Mouse (Mus musculus): Measurements from ENCODE around the gene Castor2.

The Castor2 gene

DNA sequence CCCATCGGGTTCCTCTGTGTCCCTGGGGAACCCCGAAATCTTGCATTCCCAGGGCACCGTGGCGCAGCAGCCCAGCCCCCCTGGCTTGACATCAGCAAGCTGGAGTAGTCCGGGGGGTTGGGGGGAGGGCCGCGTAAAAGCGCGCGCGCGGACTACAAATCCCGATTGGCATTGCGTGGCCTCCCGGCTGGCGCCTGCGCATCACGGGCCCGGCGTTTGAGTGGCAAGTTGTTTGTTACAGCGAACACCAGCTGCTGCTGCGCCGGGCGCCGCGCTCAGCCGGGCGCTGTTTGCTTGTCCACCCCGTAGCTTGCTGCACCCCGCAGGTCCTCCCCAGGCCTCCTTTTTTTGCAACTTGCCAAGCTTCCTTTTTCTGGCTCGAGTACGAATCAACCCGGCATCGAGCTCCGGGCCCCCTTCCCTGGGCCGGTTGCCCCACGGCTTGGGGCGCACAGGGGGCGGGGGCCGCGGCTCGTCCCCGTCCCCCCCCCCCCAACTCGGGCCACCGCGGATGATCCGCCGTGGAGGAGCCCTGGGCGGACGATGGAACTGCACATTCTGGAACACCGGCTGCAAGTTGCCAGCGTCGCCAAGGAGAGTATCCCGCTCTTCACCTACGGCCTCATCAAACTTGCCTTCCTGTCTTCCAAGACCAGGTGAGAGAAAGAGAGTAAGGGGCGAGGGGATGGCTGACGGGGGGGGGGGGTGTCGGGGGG, at the start of gene Castor2:
Gene Castor2, plus strand, starts transcription at position 216 of the 716 bp plus-strand sequence.
- peak; percentile 93 for DNase-seq (ENCODE audit: low spot score)

DNA sequence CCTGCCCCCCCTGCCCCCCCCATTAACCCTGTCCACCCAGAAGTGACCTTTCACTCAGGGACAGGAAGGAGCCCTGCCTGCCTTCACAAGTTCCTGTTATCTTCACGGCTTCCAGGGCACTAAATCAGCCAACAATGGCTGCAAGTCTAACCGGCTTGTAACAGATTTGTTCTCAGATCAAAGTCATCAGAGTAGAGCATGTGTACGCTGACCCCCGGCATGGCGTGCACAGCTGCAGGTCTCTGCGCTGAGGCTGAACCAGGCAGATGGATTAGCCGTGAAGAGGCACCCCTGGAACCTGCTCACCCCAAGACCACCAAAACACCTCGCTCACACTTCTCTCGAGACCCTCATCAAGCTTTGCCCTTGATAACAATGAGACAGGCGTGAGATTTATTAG, 48.8 kb upstream of the Castor2 start:
- DNase-seq (ENCODE audit: low spot score), result peak; percentile 24

DNA sequence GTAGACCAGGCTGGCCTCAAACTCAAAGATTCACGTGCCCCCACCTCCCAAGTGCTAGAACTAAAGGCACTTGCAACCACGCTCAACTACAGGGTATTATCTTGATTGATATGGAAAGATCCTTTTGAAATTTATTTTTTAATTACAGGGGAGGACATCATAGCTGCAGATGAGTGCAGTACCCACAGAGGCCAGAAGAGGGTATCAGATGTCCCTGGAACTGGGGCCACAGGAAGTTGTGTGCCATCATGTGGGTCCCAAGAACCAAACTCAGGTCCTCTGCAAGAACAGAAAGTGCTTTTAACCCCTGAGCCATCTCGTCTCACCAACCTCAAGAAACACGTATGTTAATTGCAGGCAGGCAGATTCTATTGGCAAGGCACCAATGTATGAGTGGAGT, 46.9 kb upstream of the Castor2 start:
- DNase-seq (ENCODE audit: low spot score), result no peak

DNA sequence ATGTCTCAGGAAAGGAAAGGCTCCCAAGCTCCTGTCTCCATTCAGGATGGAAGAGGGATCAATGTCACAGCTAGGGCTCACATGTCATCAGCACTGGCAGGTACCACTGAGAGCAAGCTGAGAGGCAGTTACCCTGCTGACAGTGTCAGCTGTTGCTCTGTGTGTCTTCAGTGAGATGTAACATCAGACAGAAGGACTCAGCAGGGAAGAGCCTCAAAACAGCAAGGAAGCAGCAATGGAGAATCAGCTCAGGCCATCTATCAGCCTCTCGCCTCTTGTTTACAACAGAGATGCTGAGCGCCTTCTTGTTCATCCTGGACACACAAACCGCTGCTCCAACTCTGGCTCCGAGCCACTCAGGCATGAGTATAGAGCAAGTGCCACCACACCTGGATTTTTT, 45.0 kb upstream of the Castor2 start:
- no peak for DNase-seq (ENCODE audit: low spot score)

DNA sequence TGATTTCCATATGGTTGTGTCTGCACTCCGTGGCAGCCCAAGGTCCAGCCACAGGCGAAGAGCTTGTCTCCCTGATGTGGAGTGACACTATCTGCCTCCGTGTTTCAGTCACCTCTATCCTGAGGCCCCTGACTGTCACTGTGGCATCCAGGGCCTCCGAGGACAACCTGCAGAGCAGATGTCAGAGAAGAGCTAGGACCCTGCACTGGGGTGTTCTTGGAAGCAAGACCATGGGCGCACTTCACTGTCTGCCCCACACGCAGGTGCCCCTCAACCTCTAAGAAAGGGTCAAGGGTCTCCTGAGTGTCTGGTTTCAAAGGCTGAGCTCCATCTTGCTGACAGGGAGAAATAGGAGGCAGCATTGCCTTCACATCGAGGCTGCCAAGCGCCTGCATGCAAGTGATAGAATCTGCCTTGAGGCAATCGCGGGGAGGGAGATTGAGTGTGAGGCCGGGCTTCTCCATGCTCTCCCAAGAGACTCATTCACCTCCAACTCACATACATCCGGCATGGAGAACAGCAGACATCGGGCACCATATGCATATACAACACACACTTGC, 40.6 kb upstream of the Castor2 start:
- no peak for DNase-seq (ENCODE audit: low spot score)

DNA sequence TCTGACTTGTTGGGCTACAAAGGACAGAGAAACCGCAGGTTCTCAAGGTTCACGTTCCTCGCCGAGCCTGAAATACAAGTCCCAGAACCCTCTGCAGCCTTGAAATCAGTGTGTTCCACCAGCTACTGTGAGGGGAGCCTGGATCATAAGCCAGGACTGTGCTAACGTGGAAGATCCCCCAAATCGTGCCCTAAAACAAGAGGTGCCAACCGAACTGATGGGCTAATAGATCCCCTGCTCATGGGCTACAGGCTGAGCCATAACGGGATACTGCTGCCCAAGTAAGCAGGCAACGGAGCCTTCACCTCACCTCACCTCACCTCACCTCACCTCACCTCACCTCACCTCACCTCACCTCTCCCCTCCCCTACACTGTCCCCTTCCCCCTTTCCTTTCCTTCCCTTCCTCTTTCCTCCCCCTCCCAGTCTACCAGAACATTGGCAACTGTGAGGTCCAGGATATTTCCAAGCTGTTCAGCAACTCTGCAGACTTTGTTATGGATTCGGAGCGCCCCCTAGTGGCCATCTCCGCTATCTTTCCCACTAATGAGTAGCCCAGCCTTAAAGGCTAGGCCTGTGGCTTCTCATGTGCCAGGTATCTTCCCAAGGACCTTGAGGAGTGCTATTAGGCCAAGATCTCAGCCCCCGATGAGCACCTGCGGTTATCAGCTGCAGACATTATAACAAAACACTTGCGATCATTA, 36.0 kb upstream of the Castor2 start:
- DNase-seq (ENCODE audit: low spot score), result peak; percentile 93

DNA sequence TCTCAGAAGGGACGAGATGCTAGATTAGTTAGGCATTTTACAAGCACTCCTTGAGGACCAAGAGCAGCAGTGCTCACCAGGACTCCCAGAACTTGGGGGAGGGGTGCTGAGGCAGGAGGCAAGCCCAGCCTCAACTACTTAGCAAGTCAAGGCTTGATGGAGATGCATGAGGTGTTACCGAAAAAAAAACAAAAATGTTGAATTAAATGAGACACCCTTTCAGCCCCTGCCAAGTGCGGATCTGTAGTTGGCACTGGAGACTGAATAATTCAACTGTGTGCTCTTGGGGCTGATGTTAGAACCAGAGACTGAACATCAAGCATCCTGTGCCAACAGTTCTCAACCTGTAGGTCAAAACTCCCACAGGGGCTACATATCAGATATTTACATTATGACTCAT, 33.2 kb upstream of the Castor2 start:
- DNase-seq (ENCODE audit: low spot score), result no peak

DNA sequence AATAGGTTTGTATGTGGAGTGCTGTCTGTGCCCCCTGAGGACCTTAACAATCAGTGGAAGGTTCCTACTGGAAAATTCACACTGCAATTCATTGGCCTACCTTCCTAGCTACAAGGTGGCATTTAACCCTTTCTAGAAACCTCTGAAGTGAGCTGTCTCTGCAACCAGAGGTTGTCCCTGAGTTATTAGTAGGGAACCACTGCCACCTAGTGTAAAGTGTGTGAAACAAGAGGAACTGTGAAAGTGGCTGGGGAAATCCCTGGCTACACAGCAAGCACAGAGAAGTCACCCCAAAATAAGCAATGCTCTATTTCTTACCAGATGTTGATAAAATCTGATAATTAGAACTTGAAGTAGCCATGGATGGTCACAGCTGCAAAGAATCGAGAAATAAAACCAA, 31.6 kb upstream of the Castor2 start:
- DNase-seq (ENCODE audit: low spot score), result no peak

DNA sequence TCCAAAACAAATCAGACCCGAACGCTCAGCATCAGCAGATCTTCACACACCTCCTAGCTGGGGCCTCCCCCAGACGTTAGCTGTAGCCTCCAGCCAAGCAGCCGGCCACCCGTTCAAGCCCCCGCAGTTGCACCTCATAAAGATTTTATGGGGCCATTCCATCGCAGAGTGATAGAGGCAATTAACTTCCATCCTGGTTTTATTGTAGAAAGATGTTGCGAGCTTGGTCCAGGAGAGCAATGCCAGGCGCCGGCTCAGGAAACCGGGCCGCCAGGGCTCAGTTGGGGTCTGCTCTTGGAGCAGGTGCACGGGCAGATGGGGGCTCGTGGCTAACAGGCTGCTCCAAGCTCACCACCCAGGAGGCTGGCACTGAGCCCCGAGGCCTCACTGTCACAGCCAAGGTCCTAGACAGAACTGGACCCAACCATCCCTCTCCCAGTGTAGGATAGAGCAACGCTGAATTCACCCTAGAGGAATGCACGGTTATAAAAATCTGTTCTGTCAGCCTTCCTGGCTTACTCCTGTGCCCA, 25.9 kb upstream of the Castor2 start:
- peak; percentile 21 for DNase-seq (ENCODE audit: low spot score)

DNA sequence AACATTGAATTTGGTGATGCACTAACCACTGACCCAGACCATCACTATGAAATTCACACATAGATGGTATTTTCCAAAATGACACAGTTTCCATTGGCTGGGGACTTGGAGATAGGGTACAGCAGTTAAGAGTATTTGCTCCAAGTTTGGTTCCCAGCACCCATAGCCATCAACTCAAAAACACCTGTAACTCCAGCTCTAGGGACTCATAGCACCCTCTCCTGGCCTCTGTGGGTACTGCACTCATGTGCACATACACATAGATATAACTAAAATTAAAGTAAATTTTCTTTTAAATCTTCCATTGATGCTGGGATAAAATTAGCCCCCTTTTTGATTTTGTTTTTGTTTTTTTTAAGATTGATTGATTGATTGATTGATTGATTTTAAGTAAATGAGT, 25.1 kb upstream of the Castor2 start:
- no peak for DNase-seq (ENCODE audit: low spot score)

DNA sequence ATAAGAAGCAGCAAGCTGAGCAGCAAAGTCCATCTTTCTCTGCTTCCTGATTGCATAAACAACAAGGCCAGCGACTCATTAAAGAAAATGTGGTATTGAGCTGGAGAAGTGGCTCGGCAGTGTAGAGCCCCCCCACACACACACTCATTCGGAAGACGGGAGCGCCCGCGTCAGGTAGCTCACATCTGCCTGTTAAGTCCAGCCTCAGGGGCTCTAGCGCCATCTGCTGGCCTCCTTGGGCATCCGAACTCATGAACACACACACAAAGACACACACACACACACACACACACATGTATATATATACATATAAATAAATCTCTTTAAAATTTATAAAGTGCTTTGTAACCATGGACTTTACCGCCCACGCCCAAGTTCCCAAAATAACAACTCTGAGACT, 23.3 kb upstream of the Castor2 start:
- no peak for DNase-seq (ENCODE audit: low spot score)

DNA sequence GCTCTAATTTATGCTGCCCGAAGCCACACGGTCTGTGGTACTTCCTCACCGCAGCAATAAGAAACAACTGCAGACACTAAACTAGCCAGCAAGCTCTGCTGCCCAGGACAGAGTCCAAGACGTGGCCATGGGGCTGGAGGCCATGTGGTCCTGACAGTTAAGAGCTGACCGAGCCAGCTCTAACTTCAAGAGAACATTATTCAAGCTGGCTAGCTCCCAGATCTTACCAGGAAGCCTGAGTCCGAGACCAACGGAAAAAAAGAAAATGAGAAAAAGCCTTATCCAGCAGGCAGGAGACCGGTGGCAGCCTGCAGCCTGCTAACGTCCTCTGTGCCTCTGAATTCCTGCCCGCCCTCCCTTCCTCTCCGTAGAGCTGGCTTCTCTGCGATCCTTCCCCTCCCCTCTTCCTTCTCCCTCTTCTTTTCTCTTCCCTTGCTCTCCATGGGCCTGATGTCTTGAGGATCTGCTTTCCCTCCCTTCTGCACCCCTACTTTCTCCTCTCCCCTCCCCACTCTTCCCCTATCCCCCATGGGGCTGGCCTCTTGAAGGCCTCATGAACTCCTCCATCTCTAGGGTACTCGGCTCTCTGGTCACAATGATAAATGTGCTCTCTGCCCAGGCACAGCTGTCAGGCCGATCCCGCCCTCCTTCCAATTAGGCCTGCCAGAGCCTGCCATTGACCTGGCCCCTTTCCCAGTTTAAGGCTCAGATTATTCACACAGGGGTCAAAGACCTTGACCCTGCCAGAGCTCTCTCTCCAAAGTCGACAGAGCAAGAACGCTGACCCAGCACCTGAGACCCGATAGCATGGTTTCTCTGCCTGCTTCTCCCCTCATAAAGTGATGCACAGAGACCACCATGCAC, 18.6 kb upstream of the Castor2 start:
- DNase-seq (ENCODE audit: low spot score), result no peak

DNA sequence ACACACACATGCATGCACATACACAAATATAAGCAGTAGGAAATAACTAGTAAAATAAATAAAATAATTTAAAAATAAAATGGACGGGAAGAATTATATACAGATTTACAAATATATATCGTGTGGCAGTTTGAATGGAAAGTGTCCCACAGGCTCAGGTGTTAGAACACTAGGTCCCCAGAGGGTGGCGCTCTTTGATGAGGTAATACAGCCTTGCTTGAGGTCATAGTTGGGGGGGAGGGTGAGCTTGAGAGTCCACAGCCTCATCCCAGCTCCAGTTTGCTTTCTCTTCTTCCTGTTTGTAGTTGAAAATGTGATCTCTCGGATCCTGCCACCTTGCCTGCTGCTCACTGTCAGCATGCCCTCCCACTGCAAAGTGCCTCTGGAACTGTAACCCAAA, 14.3 kb upstream of the Castor2 start:
- DNase-seq (ENCODE audit: low spot score), result no peak

DNA sequence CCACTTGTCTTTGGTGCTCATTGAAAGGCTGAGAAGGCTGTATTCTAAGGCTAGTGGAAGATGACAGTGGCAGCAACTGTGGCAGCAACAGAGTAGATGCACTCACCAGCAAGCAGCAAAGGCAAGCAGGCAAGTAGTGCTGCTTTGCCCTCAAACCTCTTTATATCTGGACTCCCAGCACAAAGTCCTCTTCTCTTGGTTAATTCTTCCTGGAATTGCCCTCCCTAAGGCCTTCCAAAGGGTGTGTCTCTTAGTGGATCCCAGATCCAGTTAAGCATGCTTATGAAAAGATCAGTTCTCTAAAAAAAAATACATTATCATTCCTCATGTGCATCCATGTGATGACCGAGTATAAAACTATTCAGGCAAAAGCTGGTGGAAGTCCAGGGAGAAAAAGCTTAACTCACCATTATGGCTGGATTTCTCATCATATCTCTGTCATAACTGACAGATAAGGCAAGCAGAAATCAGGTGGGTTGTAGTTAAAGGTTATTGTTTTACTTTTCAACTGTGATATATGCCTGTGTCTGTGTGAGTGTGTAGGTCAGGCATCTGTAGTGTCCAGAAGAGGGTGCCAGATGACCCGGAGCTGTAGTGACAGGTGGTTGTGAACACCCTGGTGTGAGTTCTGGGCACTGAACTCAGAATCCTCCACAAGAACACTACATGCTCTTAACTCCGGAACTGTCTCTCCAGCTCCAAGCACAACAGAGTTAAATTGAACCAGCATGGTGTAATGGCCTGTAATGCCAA, 13.4 kb upstream of the Castor2 start:
- no peak for DNase-seq (ENCODE audit: low spot score)

DNA sequence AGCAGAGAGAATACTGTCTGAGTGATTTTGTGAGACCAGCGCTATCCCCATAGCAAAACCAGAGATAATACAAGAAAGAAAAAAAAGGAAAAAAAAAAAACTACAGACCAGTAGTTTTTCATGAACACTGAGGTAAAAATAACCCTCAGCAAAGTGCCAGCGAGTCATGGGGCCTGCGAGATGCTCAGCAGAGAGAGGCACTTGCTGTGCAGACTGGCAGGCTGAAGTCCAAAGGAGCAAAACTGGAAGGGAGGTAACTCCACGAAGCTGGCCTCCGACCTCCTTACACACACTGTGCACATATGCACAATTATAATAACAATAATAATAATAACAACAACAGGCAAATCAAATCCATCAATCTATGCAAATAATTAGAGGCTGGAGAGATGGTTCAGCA, 12.3 kb upstream of the Castor2 start:
- no peak for DNase-seq (ENCODE audit: low spot score)

DNA sequence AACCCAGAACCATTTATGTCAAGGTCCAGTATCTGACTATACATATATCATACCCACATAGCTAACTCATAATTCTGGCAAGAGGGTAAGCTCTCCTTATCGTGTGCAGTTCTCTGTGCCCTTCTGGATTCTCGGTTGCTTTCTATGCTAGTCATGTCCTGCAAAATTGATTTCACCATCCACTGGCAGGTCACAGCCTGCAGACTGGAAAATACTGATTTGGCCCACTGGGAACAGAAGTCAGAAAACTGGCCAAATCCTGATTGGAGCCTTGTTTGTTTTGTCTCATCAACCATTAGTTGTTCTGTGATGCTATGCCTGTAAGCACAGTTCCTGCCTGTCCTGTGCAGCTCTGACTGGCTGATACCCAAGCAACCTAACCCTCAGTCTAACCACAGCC, 3.7 kb upstream of the Castor2 start:
- no peak for DNase-seq (ENCODE audit: low spot score)

DNA sequence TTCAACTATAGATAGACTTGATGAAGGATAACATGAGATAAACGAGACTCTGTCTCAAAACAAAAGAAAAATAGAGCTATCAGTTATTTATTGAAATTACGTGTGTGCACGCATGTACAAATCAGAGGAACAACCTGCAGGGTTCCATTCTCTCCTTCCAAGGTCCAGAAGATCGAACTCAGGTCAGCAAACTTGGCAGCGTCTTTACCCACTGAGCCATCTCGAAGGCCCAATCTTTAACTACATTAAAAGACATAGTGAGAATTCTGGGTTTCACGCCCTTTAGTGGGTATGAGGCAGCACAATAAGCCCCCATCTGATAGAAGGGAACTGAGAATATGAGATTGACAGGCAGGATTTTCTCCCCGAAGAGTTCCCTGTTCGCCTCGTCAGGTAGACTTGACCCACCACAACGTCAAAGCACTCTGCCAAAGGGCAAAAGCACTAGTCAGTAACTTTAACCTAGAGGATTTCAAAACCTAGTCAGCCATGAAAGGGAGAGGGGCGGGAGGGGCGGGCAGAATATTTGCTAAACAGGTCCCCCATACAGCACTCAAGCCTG, 1.1 kb upstream of the Castor2 start:
- DNase-seq (ENCODE audit: low spot score), result no peak

DNA sequence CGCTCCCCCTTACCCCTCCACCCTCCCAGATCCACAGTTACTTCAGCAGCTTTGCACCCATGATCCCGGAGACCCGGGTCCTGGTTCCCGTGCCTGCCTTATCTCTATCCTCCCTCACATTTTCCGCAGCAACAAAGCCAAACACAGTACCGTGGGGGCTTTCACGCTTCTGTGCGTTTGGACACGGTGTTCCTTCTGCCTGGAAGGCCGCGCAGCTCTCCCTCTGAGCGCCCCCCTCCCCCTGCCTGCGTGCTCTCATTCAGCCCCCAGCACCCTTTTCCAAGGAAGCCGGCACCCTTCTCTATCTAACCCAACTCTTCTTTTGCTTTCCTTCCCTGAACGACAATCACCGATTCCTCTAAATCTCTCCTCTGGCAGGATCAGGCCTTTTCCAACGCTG, 535 bp upstream of the Castor2 start:
- DNase-seq (ENCODE audit: low spot score), result peak; percentile 18

DNA sequence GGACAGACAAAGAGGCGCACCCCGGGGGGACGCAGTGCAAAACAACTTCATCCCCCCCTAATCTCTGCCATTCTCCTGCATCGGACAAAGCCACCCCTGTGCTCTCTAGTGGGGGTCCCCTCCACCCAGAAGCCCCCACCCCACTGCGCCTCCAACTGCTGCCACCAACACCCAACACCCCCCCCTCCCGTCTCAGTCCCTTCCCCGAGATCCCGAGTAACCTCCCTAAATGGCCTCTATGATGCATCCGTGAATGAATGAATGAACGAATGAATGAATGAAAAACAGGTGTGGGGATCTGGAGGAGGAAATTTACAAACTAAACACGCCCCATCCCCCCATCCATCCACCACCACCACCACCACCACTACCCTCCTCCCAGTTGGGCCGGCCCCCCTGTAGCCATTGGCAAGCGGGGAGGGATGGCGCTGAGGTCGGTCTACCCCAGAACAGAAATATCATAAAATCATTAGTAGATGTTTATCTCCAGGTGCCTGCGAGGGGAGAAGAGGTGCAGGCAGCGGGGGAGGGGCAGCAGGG, 791 bp downstream of the Castor2 start:
- DNase-seq (ENCODE audit: low spot score), result no peak

DNA sequence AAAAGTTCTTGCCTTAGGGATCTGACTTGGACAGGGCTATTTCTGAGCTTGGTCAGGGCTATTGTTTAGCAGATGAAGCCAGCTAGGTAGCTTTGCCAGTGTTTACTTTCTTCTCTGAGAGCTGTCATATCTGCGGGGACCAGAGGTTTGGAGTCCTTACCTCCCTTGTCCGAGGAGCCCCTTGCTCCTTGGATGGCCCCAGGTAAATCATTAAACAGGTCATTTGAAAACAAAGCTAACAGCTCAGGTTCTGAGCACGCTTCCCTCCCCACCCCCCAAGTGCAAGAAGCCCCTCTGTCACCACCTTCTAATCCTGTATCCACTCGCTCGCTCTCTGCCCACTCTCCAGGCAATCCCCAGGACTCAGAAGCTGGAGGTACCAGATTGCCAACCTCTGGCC, 1.8 kb downstream of the Castor2 start:
- DNase-seq (ENCODE audit: low spot score), result no peak

DNA sequence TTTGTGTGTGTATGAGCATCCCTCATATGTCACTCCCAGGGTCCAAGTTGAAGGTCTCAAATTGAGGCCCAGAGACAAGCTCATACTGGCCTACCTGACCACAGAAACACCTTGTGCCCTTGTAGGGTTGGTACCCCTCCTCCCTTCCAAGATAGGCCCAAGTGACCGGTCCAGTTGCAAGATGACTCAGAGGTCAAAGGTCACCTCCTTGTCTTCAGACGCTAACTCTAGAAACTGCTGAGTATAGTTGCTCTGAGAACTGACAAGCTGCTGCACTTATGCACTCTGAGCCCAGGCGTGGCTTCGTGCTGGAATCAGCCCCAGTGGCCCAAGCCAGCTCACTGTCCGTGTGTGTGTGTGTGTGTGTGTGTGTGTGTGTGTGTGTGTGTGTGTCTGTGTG, 2.4 kb downstream of the Castor2 start:
- peak; percentile 45 for DNase-seq (ENCODE audit: low spot score)
